Mouse (Mus musculus) small intestine, adult 2 months (tissue): ENCODE results near the gene Mmp9. TPM values are rescaled to one million over a fixed set of nuclear protein-coding genes. Genes with fewer than 3 reads are reported as not detected.

ENCODE experiments used
- H3K27ac ChIP-seq: fragments of 200-500 bp; 2 replicates; pipeline ENCODE4 v1.5.1; 2012; ENCODE audit warnings: low read depth, low read length, control low read depth, inconsistent platforms; ENCODE audit not compliant: insufficient read depth
- H3K27me3 ChIP-seq: fragments of 200-500 bp; 2 replicates; pipeline ENCODE4 v1.6.1; 2012; ENCODE audit warnings: mild to moderate bottlenecking, moderate library complexity, low read length, inconsistent platforms; ENCODE audit not compliant: control insufficient read depth, insufficient read depth
- H3K36me3 ChIP-seq: fragments of 200-500 bp; 2 replicates; pipeline ENCODE4 v1.6.1; 2012; ENCODE audit warnings: mild to moderate bottlenecking, low read length, control low read depth, inconsistent platforms; ENCODE audit not compliant: control insufficient read depth, insufficient read depth
- H3K4me1 ChIP-seq: fragments of 200-500 bp; 2 replicates; pipeline ENCODE4 v1.6.1; 2012; ENCODE audit warnings: low read length, inconsistent platforms, mixed read lengths; ENCODE audit not compliant: control insufficient read depth, insufficient read depth, insufficient read length
- H3K4me3 ChIP-seq: fragments of 200-500 bp; 2 replicates; pipeline ENCODE4 v1.5.1; 2012; ENCODE audit warnings: low read depth, mild to moderate bottlenecking, control low read depth, inconsistent platforms, low read length, moderate library complexity
- CTCF ChIP-seq: fragments of 200-500 bp; IDR thresholded peaks from 2 replicates; pipeline ENCODE4 v1.5.1; 2012; ENCODE audit warnings: low read depth, mild to moderate bottlenecking, control low read depth, inconsistent platforms, low read length, moderate library complexity, mixed read lengths; ENCODE audit not compliant: insufficient replicate concordance, insufficient read length; ENCODE audit errors: extremely low read depth
- POLR2A ChIP-seq: fragments of 200-500 bp; IDR thresholded peaks from 2 replicates; pipeline ENCODE4 v1.6.1; 2012; ENCODE audit warnings: low read depth, mild to moderate bottlenecking, control low read depth, inconsistent platforms, low read length, moderate library complexity
- WGBS: fragments of 180-500 bp; shearing (Covaris S2); methylation state at CpG from one replicate; pipeline ENCODE4 v1.1.7; 2018; 5-methylcytosine and 5-hydroxymethylcytosine counted together
- polyA plus RNA-seq: library from polyadenylated mRNA; depleted of rRNA; stranded (reverse); fragments of >200 nt; gene quantifications from 2 replicates; pipeline ENCODE4 v1.2.3, GENCODE M21; 2012

Mmp9 gene
- polyA plus RNA-seq, 1 experiment = 12.1 TPM

DNA sequence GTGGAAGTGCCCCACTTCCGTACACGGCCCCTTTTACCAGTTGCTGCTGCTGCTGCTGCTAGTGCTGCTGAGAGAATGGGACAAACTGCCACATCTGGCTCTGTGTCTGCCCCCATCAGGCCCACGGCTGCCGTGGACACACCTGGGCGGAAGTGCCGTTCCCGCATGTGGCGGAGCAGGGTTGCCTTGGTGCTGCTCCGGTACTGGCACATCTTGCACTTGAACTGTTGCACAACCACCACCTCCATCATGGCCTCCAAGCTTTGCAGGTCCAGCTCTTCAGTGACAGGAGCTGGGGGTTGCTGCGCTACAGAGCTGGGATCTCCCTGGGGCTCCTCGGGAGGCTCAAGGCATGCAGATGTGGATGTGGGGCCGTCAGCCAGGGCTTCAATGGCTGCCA is 33.1 kb upstream of the Mmp9 start:
- H3K4me3 ChIP-seq = no peak overlapping the region
- peaks cover 63% of the 10 kb centered on the region for H3K36me3 ChIP-seq
- H3K4me1 ChIP-seq = peaks cover 4% of the 10 kb centered on the region; the same call in 1 of the 2 replicates
- H3K27ac ChIP-seq = no peak overlapping the region
- 95% methylated on average over 12 of the region's 12 CpGs for WGBS
- TF ChIP-seq POLR2A = no peak
- no peak for TF ChIP-seq CTCF
- H3K27me3 ChIP-seq = no peaks in the 10 kb centered on the region

DNA sequence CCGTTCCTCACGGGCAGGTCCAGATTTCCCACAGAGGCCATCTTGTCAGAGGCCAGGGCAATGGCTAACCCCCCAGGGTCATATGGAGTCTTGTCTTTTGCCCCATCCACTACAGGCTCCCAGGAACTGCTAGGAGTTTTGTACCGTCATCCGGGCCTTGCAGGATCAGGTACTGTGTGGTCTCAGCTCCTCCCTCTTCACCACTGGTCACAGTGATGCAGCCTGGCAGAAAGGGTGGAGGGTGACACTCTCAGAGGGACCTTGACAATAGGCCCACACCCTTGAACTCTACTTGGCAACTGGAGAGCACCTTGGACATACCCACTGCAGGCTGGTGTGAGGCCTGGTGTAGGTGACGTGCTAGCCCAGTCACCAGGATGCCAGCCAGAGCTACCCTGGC is 32.6 kb upstream of the Mmp9 start:
- Histone ChIP-seq H3K4me3 (no peak overlapping the region), H3K27me3 (no peaks in the 10 kb centered on the region), H3K4me1 (peaks cover 4% of the 10 kb centered on the region; the same call in 1 of the 2 replicates), H3K36me3 (peaks cover 58% of the 10 kb centered on the region), H3K27ac (no peak overlapping the region)
- TF ChIP-seq CTCF (no peak), POLR2A (no peak)
- 99% methylated on average over 5 of the region's 5 CpGs for WGBS

- peaks cover 53% of the 10 kb centered on the region for H3K36me3 ChIP-seq
- no peak overlapping the region for H3K4me3 ChIP-seq
- no peaks in the 10 kb centered on the region for H3K27me3 ChIP-seq
- no peak overlapping the region for H3K27ac ChIP-seq
- WGBS = 91% methylated on average over 3 of the region's 3 CpGs
- H3K4me1 ChIP-seq = peaks cover 11% of the 10 kb centered on the region; the same call in 1 of the 2 replicates
- no peak for TF ChIP-seq POLR2A
- no peak for TF ChIP-seq CTCF
Observed at GRCm38 (mm10) chr2:164909100-164909499, 31.5 kb upstream of the Mmp9 start.

- Histone ChIP-seq H3K36me3 (peaks cover 48% of the 10 kb centered on the region), H3K27ac (no peak overlapping the region), H3K27me3 (no peaks in the 10 kb centered on the region), H3K4me1 (peaks cover 11% of the 10 kb centered on the region; the same call in 1 of the 2 replicates), H3K4me3 (no peak overlapping the region)
- TF ChIP-seq POLR2A (no peak), CTCF (peak; percentile 35; the same call in 1 of the 2 replicates)
- WGBS = 74% methylated on average over 1 of the region's 1 CpGs
Observed at GRCm38 (mm10) chr2:164909542-164909941, 31.0 kb upstream of the Mmp9 start.

GRCm38 (mm10) chr2:164910360-164911061 is 30.1 kb upstream of the Mmp9 start:
- 3% methylated on average over 37 of the region's 37 CpGs for WGBS
- Histone ChIP-seq H3K27me3 (no peaks in the 10 kb centered on the region), H3K27ac (peak overlapping the region; percentile 36), H3K4me1 (peaks cover 11% of the 10 kb centered on the region; the same call in 1 of the 2 replicates), H3K4me3 (peak overlapping the region; percentile 88), H3K36me3 (peaks cover 38% of the 10 kb centered on the region)
- TF ChIP-seq CTCF (0 out of 2 replicates have a peak, but pooled peaks have one; percentile 3), POLR2A (no peak)

- Histone ChIP-seq H3K27me3 (no peaks in the 10 kb centered on the region), H3K4me1 (peaks cover 11% of the 10 kb centered on the region; the same call in 1 of the 2 replicates), H3K27ac (peak within 1 kb of the TSS; percentile 98), H3K36me3 (peaks cover 30% of the 10 kb centered on the region), H3K4me3 (peak within 1 kb of the TSS; percentile 88)
- peak; percentile 74 for TF ChIP-seq POLR2A
- no peak for TF ChIP-seq CTCF
- WGBS = under 1% methylated on average over 91 of the region's 91 CpGs
Observed at GRCm38 (mm10) chr2:164911086-164912048, 29.2 kb upstream of the Mmp9 start, which contains the start of gene Zfp335. TSS of gene Zfp335 (minus strand) at chr2:164911757.
